Mouse (Mus musculus) cortical plate, adult 2 months (tissue): ENCODE data around the gene Cma1. TPM values are rescaled to one million over a fixed set of nuclear protein-coding genes. Genes with fewer than 3 reads are reported as not detected.
A peak's percentile ranks its signal among the peaks of the same experiment; 100 is the strongest.

ENCODE experiments used
- H3K27ac ChIP-seq: fragments of 200-500 bp; 2 replicates; pipeline ENCODE4 v1.5.1; 2012; ENCODE audit warnings: low read length, control low read depth, inconsistent platforms; ENCODE audit not compliant: insufficient read depth
- H3K4me1 ChIP-seq: fragments of 200-500 bp; 2 replicates; pipeline ENCODE4 v1.6.1; 2011; ENCODE audit warnings: low read length; ENCODE audit not compliant: control insufficient read depth, insufficient read depth
- H3K4me3 ChIP-seq: fragments of 200-500 bp; 2 replicates; pipeline ENCODE4 v1.5.1; 2011; ENCODE audit warnings: mild to moderate bottlenecking, low read length, control low read depth; ENCODE audit not compliant: insufficient read depth
- CTCF ChIP-seq: fragments of 200-500 bp; IDR thresholded peaks from 2 replicates; pipeline ENCODE4 v1.5.1; 2011; ENCODE audit warnings: mild to moderate bottlenecking, control low read depth, low read length; ENCODE audit not compliant: insufficient read depth; ENCODE audit errors: extremely low read depth
- POLR2A ChIP-seq: fragments of 200-500 bp; IDR thresholded peaks from 2 replicates; pipeline ENCODE4 v1.6.1; 2011; ENCODE audit warnings: mild to moderate bottlenecking, low read length, control low read depth; ENCODE audit not compliant: insufficient read depth; ENCODE audit errors: extremely low read depth
- polyA plus RNA-seq: library from polyadenylated mRNA; depleted of rRNA; stranded (reverse); fragments of >200 nt; gene quantifications from 2 replicates; pipeline ENCODE4 v1.2.3, GENCODE M21; 2012; rRNA removed

Cma1 gene
- polyA plus RNA-seq, 1 experiment: 0.13 TPM

- no peaks in the 10 kb centered on the region for H3K4me1 ChIP-seq
- H3K4me3 ChIP-seq: no peak overlapping the region
- H3K27ac ChIP-seq: no peak overlapping the region
- TF ChIP-seq POLR2A: no peak
- TF ChIP-seq CTCF: no peak
Observed at GRCm38 (mm10) chr14:55926847-55927246, 17.6 kb downstream of the Cma1 start.

- Histone ChIP-seq H3K27ac (no peak overlapping the region), H3K4me3 (no peak overlapping the region), H3K4me1 (no peaks in the 10 kb centered on the region)
- TF ChIP-seq CTCF (no peak), POLR2A (no peak)
Observed at GRCm38 (mm10) chr14:55922475-55923232, 21.8 kb downstream of the Cma1 start.

GRCm38 (mm10) chr14:55918240-55919082 is 26.0 kb downstream of the Cma1 start:
- Histone ChIP-seq H3K4me3 (no peak overlapping the region), H3K27ac (no peak overlapping the region), H3K4me1 (no peaks in the 10 kb centered on the region)
- TF ChIP-seq CTCF (peak; percentile 84), POLR2A (no peak)

GRCm38 (mm10) chr14:55913406-55913805 is 31.1 kb downstream of the Cma1 start:
- Histone ChIP-seq H3K4me1 (no peaks in the 10 kb centered on the region), H3K27ac (no peak overlapping the region), H3K4me3 (no peak overlapping the region)
- TF ChIP-seq POLR2A: no peak
- TF ChIP-seq CTCF: no peak

- Histone ChIP-seq H3K4me3 (no peak overlapping the region), H3K27ac (no peak overlapping the region), H3K4me1 (no peaks in the 10 kb centered on the region)
- peak; percentile 22; the same call in 1 of the 2 replicates for TF ChIP-seq CTCF
- no peak for TF ChIP-seq POLR2A
Observed at GRCm38 (mm10) chr14:55905518-55905917, 39.0 kb downstream of the Cma1 start.

GRCm38 (mm10) chr14:55900414-55900755 is 44.1 kb downstream of the Cma1 start:
- H3K27ac ChIP-seq: peak overlapping the region; percentile 50; the same call in 1 of the 2 replicates
- no peaks in the 10 kb centered on the region for H3K4me1 ChIP-seq
- no peak for TF ChIP-seq CTCF
- TF ChIP-seq POLR2A: no peak; the same call in 1 of the 2 replicates
- peak overlapping the region; percentile 53 for H3K4me3 ChIP-seq

- Histone ChIP-seq H3K4me1 (no peaks in the 10 kb centered on the region), H3K4me3 (peak within 1 kb of the TSS; percentile 53), H3K27ac (peak within 1 kb of the TSS; percentile 50)
- no peak for TF ChIP-seq CTCF
- peak; percentile 73 for TF ChIP-seq POLR2A
Observed at GRCm38 (mm10) chr14:55899701-55900413, 44.6 kb downstream of the Cma1 start, which contains the start of gene Sdr39u1. Gene Sdr39u1, minus strand, starts transcription at chr14:55900293.

- H3K4me1 ChIP-seq: no peaks in the 10 kb centered on the region
- H3K4me3 ChIP-seq: peak overlapping the region; percentile 53; the same call in 1 of the 2 replicates
- TF ChIP-seq POLR2A: 0 out of 2 replicates have a peak, but pooled peaks have one; percentile 10
- no peak for TF ChIP-seq CTCF
- H3K27ac ChIP-seq: no peak overlapping the region
Observed at GRCm38 (mm10) chr14:55898947-55899346, 45.5 kb downstream of the Cma1 start.

- no peak overlapping the region for H3K27ac ChIP-seq
- no peak overlapping the region for H3K4me3 ChIP-seq
- TF ChIP-seq CTCF (no peak), POLR2A (no peak)
- H3K4me1 ChIP-seq: no peaks in the 10 kb centered on the region
Observed at GRCm38 (mm10) chr14:55897671-55898070, 46.8 kb downstream of the Cma1 start.

Other genes with a start within 250 kb of the Cma1 start
- gene Tgm1, start 230.7 kb downstream of the Cma1 start, polyA plus RNA-seq: 0.04 and 0.08 TPM in 2 replicates
- gene Rabggta, start 222.4 kb downstream of the Cma1 start, polyA plus RNA-seq: 64.7 and 67.9 TPM in 2 replicates
- 117 TPM in 2 replicates for gene Dhrs1, start 199.0 kb downstream of the Cma1 start, polyA plus RNA-seq
- 9.1 and 9.2 TPM in 2 replicates for gene Nop9, start 199.0 kb downstream of the Cma1 start, polyA plus RNA-seq
- gene Cideb, start 186.2 kb downstream of the Cma1 start, polyA plus RNA-seq: 16.9 and 18.2 TPM in 2 replicates
- gene Ltb4r2, start 183.2 kb downstream of the Cma1 start, polyA plus RNA-seq: 0.15 and 0.17 TPM in 2 replicates
- 0.25 and 0.45 TPM in 2 replicates for gene Ltb4r1, start 178.7 kb downstream of the Cma1 start, polyA plus RNA-seq
- 3.4 and 4.4 TPM in 2 replicates for gene Adcy4, start 160.6 kb downstream of the Cma1 start, polyA plus RNA-seq
- gene Ripk3, start 155.8 kb downstream of the Cma1 start, polyA plus RNA-seq: 0.66 and 1.0 TPM in 2 replicates
- gene Nfatc4, start 121.5 kb downstream of the Cma1 start, polyA plus RNA-seq: 1.8 and 2.0 TPM in 2 replicates
- gene Nynrin, start 90.7 kb downstream of the Cma1 start, polyA plus RNA-seq: 2.6 and 2.8 TPM in 2 replicates
- gene Cbln3, start 60.3 kb downstream of the Cma1 start, polyA plus RNA-seq: 0.42 and 0.68 TPM in 2 replicates
- 11.4 TPM in 2 replicates for gene Khnyn, start 59.7 kb downstream of the Cma1 start, polyA plus RNA-seq
- gene Sdr39u1, start 44.4 kb downstream of the Cma1 start, polyA plus RNA-seq: 147 and 150 TPM in 2 replicates
- not detected in 2 replicates for gene Cma2, start 6.3 kb upstream of the Cma1 start, polyA plus RNA-seq
- gene Mcpt1, start 73.3 kb upstream of the Cma1 start, polyA plus RNA-seq: not detected in 2 replicates
- not detected in 2 replicates for gene Mcpt9, start 85.8 kb upstream of the Cma1 start, polyA plus RNA-seq
- gene Mcpt2, start 97.4 kb upstream of the Cma1 start, polyA plus RNA-seq: not detected in 2 replicates
- gene Mcpt4, start 117.6 kb upstream of the Cma1 start, polyA plus RNA-seq: 0.47 TPM in 1 of 2 replicates, not detected in the other
- not detected in 2 replicates for gene Mcpt8, start 140.6 kb upstream of the Cma1 start, polyA plus RNA-seq
- not detected in 2 replicates for gene Ctsg, start 157.9 kb upstream of the Cma1 start, polyA plus RNA-seq
- gene Gzme, start 175.9 kb upstream of the Cma1 start, polyA plus RNA-seq: not detected in 2 replicates
- not detected in 2 replicates for gene Gzmd, start 187.9 kb upstream of the Cma1 start, polyA plus RNA-seq
- not detected in 2 replicates for gene Gzmg, start 214.9 kb upstream of the Cma1 start, polyA plus RNA-seq
- gene Gzmn, start 229.9 kb upstream of the Cma1 start, polyA plus RNA-seq: not detected in 2 replicates